Mouse (Mus musculus): ENCODE measurements around the gene Ccdc137.

Gene Ccdc137

GRCm38 (mm10) chr11:120498891-120499290, 41.0 kb downstream of the Ccdc137 start:
- in situ Hi-C loops (cut with MboI), result no loop called here

GRCm38 (mm10) chr11:120499894-120500293, 42.0 kb downstream of the Ccdc137 start:
- in situ Hi-C loops (cut with MboI), result no loop called here

GRCm38 (mm10) chr11:120500357-120500756, 42.4 kb downstream of the Ccdc137 start:
- in situ Hi-C loops (cut with MboI), result no loop called here

- in situ Hi-C loops (cut with MboI), result no loop called here
Observed at GRCm38 (mm10) chr11:120501018-120501417, 43.1 kb downstream of the Ccdc137 start.

GRCm38 (mm10) chr11:120501701-120502100, 43.8 kb downstream of the Ccdc137 start:
- in situ Hi-C loops (cut with MboI), result no loop called here

GRCm38 (mm10) chr11:120505661-120506060, 47.7 kb downstream of the Ccdc137 start:
- in situ Hi-C loops (cut with MboI), result no loop called here

- in situ Hi-C loops (cut with MboI), result no loop called here
Observed at GRCm38 (mm10) chr11:120506899-120507298, 49.0 kb downstream of the Ccdc137 start.

- in situ Hi-C loops (cut with MboI), result no loop called here
Observed at GRCm38 (mm10) chr11:120507611-120508289, 49.8 kb downstream of the Ccdc137 start.

- in situ Hi-C loops (cut with MboI), result no loop called here
Observed at GRCm38 (mm10) chr11:120508290-120508870, 50.5 kb downstream of the Ccdc137 start.

GRCm38 (mm10) chr11:120509940-120510339, 52.0 kb downstream of the Ccdc137 start:
- in situ Hi-C loops (cut with MboI), result no loop called here

GRCm38 (mm10) chr11:120510375-120511030, 52.6 kb downstream of the Ccdc137 start:
- in situ Hi-C loops (cut with MboI), result no loop called here

- in situ Hi-C loops (cut with MboI), result no loop called here
Observed at GRCm38 (mm10) chr11:120512790-120513453, 55.0 kb downstream of the Ccdc137 start.

Data from mature B cell (primary cell).